Mouse (Mus musculus) E14TG2a.4 (cell line): ENCODE measurements around the gene Fcho2.

ENCODE experiments used
- H3K27me3 ChIP-seq: 2 replicates; pipeline ENCODE4 v1.6.1; 2014; ENCODE audit warnings: low read length, control low read depth; ENCODE audit not compliant: insufficient read depth
- H3K36me3 ChIP-seq: 2 replicates; pipeline ENCODE4 v1.6.1; 2014; ENCODE audit warnings: low read length, control low read depth; ENCODE audit not compliant: insufficient read depth
- H3K4me1 ChIP-seq: replicated peaks from 2 replicates; pipeline ENCODE4 v1.6.1; 2014; ENCODE audit warnings: low read depth, low read length, control low read depth
- H3K4me3 ChIP-seq: replicated peaks from 2 replicates; pipeline ENCODE4 v1.5.1; 2014; ENCODE audit warnings: mild to moderate bottlenecking, low read length
- H3K9me3 ChIP-seq: 2 replicates; pipeline ENCODE4 v1.6.1; 2014; ENCODE audit warnings: low read length, control low read depth
- CTCF ChIP-seq: conservative IDR thresholded peaks from 2 replicates; pipeline ENCODE4 v1.5.1; 2014; ENCODE audit warnings: low read length
- NANOG ChIP-seq: IDR thresholded peaks from 2 replicates; pipeline ENCODE4 v1.6.1; 2014; ENCODE audit warnings: borderline replicate concordance, low read length, mixed read lengths
- POU5F1 ChIP-seq: IDR thresholded peaks from 2 replicates; pipeline ENCODE4 v1.6.1; 2014; ENCODE audit warnings: low read length, borderline replicate concordance

Gene Fcho2

GRCm38 (mm10) chr13:98738213-98738612 lies 77.0 kb downstream of the Fcho2 start:
- H3K27me3 ChIP-seq = no peaks in the 10 kb centered on the region

GRCm38 (mm10) chr13:98733292-98733691 lies 82.0 kb downstream of the Fcho2 start:
- H3K9me3 ChIP-seq = no peaks in the 10 kb centered on the region
- no peaks in the 10 kb centered on the region for H3K27me3 ChIP-seq
- H3K4me1 ChIP-seq = no peaks in the 10 kb centered on the region
- no peak overlapping the region for H3K4me3 ChIP-seq
- TF ChIP-seq NANOG (no peak), CTCF (no peak), POU5F1 (no peak)
- peaks cover 59% of the 10 kb centered on the region for H3K36me3 ChIP-seq

More at GRCm38 (mm10) chr13:98738213-98738612, 77.0 kb downstream of the Fcho2 start:
- peaks cover 29% of the 10 kb centered on the region for H3K36me3 ChIP-seq
- no peaks in the 10 kb centered on the region for H3K9me3 ChIP-seq
- no peak overlapping the region for H3K4me3 ChIP-seq
- TF ChIP-seq CTCF (no peak), POU5F1 (no peak), NANOG (no peak)
- no peaks in the 10 kb centered on the region for H3K4me1 ChIP-seq

- Histone ChIP-seq H3K4me3 (no peak overlapping the region), H3K4me1 (no peaks in the 10 kb centered on the region), H3K27me3 (no peaks in the 10 kb centered on the region), H3K36me3 (peaks cover 84% of the 10 kb centered on the region), H3K9me3 (no peaks in the 10 kb centered on the region)
- TF ChIP-seq POU5F1 (no peak), CTCF (peak; percentile 21; the same call in 1 of the 2 replicates)
These were observed 85.8 kb downstream of the Fcho2 start for GRCm38 (mm10) chr13:98729271-98730062.

- Histone ChIP-seq H3K4me1 (peaks cover 15% of the 10 kb centered on the region), H3K9me3 (no peaks in the 10 kb centered on the region), H3K27me3 (no peaks in the 10 kb centered on the region), H3K4me3 (no peak overlapping the region), H3K36me3 (peaks cover 56% of the 10 kb centered on the region)
- no peak for TF ChIP-seq POU5F1
- TF ChIP-seq CTCF = peak; percentile 49
- TF ChIP-seq NANOG = no peak
These were observed 88.8 kb downstream of the Fcho2 start for GRCm38 (mm10) chr13:98726494-98726893.

- H3K27me3 ChIP-seq = no peaks in the 10 kb centered on the region
- no peak overlapping the region for H3K4me3 ChIP-seq
- TF ChIP-seq POU5F1 (no peak), CTCF (no peak), NANOG (no peak)
- peaks cover 17% of the 10 kb centered on the region for H3K4me1 ChIP-seq
- no peaks in the 10 kb centered on the region for H3K9me3 ChIP-seq
- H3K36me3 ChIP-seq = peaks cover 31% of the 10 kb centered on the region
These were observed 91.8 kb downstream of the Fcho2 start for GRCm38 (mm10) chr13:98723430-98723829.

- H3K36me3 ChIP-seq = peaks cover 24% of the 10 kb centered on the region
- no peaks in the 10 kb centered on the region for H3K9me3 ChIP-seq
- peaks cover 17% of the 10 kb centered on the region for H3K4me1 ChIP-seq
- no peak overlapping the region for H3K4me3 ChIP-seq
- TF ChIP-seq CTCF = no peak
- no peak for TF ChIP-seq NANOG
- no peak for TF ChIP-seq POU5F1
- no peaks in the 10 kb centered on the region for H3K27me3 ChIP-seq
These were observed 93.0 kb downstream of the Fcho2 start for GRCm38 (mm10) chr13:98722296-98722695.

GRCm38 (mm10) chr13:98716176-98716575 lies 99.1 kb downstream of the Fcho2 start:
- Histone ChIP-seq H3K9me3 (no peaks in the 10 kb centered on the region), H3K36me3 (no peaks in the 10 kb centered on the region), H3K27me3 (no peaks in the 10 kb centered on the region), H3K4me3 (no peak overlapping the region), H3K4me1 (no peaks in the 10 kb centered on the region)
- TF ChIP-seq CTCF (no peak), POU5F1 (no peak), NANOG (no peak)

- no peaks in the 10 kb centered on the region for H3K27me3 ChIP-seq
- no peaks in the 10 kb centered on the region for H3K4me1 ChIP-seq
- H3K9me3 ChIP-seq = no peaks in the 10 kb centered on the region
- TF ChIP-seq POU5F1 = no peak
- TF ChIP-seq CTCF = no peak
- no peak for TF ChIP-seq NANOG
- H3K36me3 ChIP-seq = no peaks in the 10 kb centered on the region
- H3K4me3 ChIP-seq = no peak overlapping the region
These were observed 99.7 kb downstream of the Fcho2 start for GRCm38 (mm10) chr13:98715443-98715990.

GRCm38 (mm10) chr13:98710655-98711054 lies 104.6 kb downstream of the Fcho2 start:
- no peaks in the 10 kb centered on the region for H3K27me3 ChIP-seq
- H3K36me3 ChIP-seq = no peaks in the 10 kb centered on the region
- TF ChIP-seq CTCF (no peak), NANOG (no peak), POU5F1 (no peak)
- no peak overlapping the region for H3K4me3 ChIP-seq
- 0 out of 2 replicates have a peak, but pooled peaks cover 4% of the 10 kb centered on the region for H3K9me3 ChIP-seq
- no peaks in the 10 kb centered on the region for H3K4me1 ChIP-seq
